17 mouse cellular contexts compared by ENCODE assay signal in the genomic region with DNA sequence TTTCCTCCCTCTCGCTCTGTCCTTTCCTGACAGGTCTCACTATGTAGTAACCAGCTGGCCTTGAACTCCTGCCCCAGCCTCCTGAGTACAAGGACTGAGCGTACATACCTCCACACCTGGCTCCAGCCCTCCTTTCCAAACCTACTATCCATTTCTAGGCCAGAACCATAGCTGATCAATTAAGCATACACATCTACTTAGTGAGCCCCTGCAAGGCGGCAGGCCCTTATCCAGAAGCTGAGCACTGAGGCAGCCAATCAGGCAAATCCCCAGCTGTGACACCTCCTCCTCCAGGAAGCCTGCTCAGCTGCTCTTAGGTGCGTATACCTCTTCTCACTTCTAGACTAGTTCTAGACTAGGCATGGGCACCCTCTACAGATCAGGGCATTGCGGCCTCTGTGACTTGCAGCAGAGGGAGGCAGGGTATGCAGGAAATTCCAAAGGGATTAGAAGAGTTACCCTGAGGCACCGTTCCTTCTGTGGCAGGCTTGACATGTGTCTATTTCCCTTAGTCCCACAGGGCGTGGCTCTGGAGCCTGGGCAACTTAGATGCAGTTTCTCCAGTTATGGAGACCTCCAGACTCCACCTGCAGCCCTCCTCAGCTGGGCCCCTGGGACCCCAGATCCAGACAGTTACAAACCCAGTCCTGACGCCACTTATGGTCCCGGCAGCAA. TPM values are rescaled to one million over a fixed set of nuclear protein-coding genes. Genes with fewer than 3 reads are reported as not detected.
A peak's percentile ranks its signal among the peaks of the same experiment; 100 is the strongest.
DNase-seq lines count a peak whose midpoint lies in the region; ATAC-seq and TF ChIP-seq lines count a peak whose summit lies in the region.
"Had no signal": no experiment of that assay in that cellular context is flagged by ENCODE, and none has a peak within 500 bp of the region (broad histone marks: within the 10 kb centered on the region; RNA-seq: fewer than 3 reads in every experiment).

No protein-coding gene starts in this region.

- TF ChIP-seq POLR2A in small intestine, adult 2 months (IDR thresholded peaks at IDR 0.05; ENCODE audit: low read depth, low read length): no peak
- no peak for TF ChIP-seq POLR2A in thymus, adult 2 months (IDR thresholded peaks at IDR 0.05; ENCODE audit: control insufficient read depth, extremely low read depth, insufficient read depth, low read length, poor library complexity)

- peak overlapping the region; percentile 77 for H3K9ac ChIP-seq in heart, embryonic 13.5 days
- H3K9ac ChIP-seq in embryonic facial prominence, embryonic 14.5 days (ENCODE audit: low read depth, low read length): no peak overlapping the region

- peaks cover 20% of the 10 kb centered on the region for H3K36me3 ChIP-seq in heart, embryonic 13.5 days
- peaks cover 24% of the 10 kb centered on the region; the same call in 1 of the 2 replicates for H3K36me3 ChIP-seq in embryonic facial prominence, embryonic 14.5 days (ENCODE audit: control insufficient read depth, insufficient read depth, low read length)
- H3K36me3 ChIP-seq in small intestine, adult 2 months (ENCODE audit: control insufficient read depth, insufficient read depth, low read length): no peaks in the 10 kb centered on the region
- no peaks in the 10 kb centered on the region for H3K36me3 ChIP-seq in thymus, adult 2 months (ENCODE audit: control insufficient read depth, insufficient read depth, low read length)

- no peak for DNase-seq in heart, postnatal 14 days
- DNase-seq in lung, postnatal 36 days: peak; percentile 51
- DNase-seq in lung, postnatal 4 days: no peak
- peak; percentile 68 for DNase-seq in embryonic facial prominence, embryonic 14.5 days (ENCODE audit: low spot score)
- no peak for DNase-seq in thymus, adult 2 months
- DNase-seq in gastrocnemius, postnatal 10 days: no peak
- DNase-seq: layer of hippocampus, postnatal 36 days; thymus, postnatal 36 days had no signal

- no peaks in the 10 kb centered on the region for H3K9me3 ChIP-seq in heart, embryonic 13.5 days
- H3K9me3 ChIP-seq in embryonic facial prominence, embryonic 14.5 days (ENCODE audit: control insufficient read depth, low read length): no peaks in the 10 kb centered on the region

- TF ChIP-seq CTCF in small intestine, adult 2 months (IDR thresholded peaks at IDR 0.05; ENCODE audit: extremely low read depth, insufficient read length, insufficient replicate concordance, low read depth, low read length): no peak
- no peak for TF ChIP-seq CTCF in thymus, adult 2 months (IDR thresholded peaks at IDR 0.05; ENCODE audit: borderline replicate concordance, control insufficient read depth, extremely low read depth, insufficient read depth, low read length, poor library complexity)

- peak overlapping the region; percentile 51; the same call in 1 of the 2 replicates for H3K4me2 ChIP-seq in heart, embryonic 13.5 days
- no peak overlapping the region for H3K4me2 ChIP-seq in embryonic facial prominence, embryonic 14.5 days (ENCODE audit: low read depth, low read length)

- intact Hi-C loops in heart, postnatal 14 days (cut with DNase I): no loop called here

- ATAC-seq in heart, embryonic 13.5 days (ENCODE audit: extremely low read depth, insufficient number of reproducible peaks, low FRiP score, low TSS enrichment): no peak
- no peak; the same call in 1 of the 2 replicates for ATAC-seq in embryonic facial prominence, embryonic 14.5 days (ENCODE audit: low read depth)
- ATAC-seq: forebrain, embryonic 14.5 days had no signal

- H3K27ac ChIP-seq in heart, embryonic 13.5 days (replicated peaks): peak overlapping the region; percentile 96
- H3K27ac ChIP-seq in embryonic facial prominence, embryonic 14.5 days (replicated peaks; ENCODE audit: low read depth, low read length): 0 out of 2 replicates have a peak overlapping the region, but pooled peaks have one; percentile 18
- H3K27ac ChIP-seq in small intestine, adult 2 months (ENCODE audit: insufficient read depth, low read depth, low read length): peak overlapping the region; percentile 2; the same call in 1 of the 2 replicates
- no peak overlapping the region for H3K27ac ChIP-seq in thymus, adult 2 months (ENCODE audit: control insufficient read depth, insufficient read depth, low read length)

- no peak overlapping the region for H3K4me3 ChIP-seq in heart, embryonic 13.5 days
- H3K4me3 ChIP-seq in embryonic facial prominence, embryonic 14.5 days (ENCODE audit: low read depth, low read length): no peak overlapping the region
- H3K4me3 ChIP-seq in small intestine, adult 2 months (ENCODE audit: low read depth, low read length): no peak overlapping the region
- H3K4me3 ChIP-seq in thymus, adult 2 months (ENCODE audit: control insufficient read depth, insufficient read depth, low read length): no peak overlapping the region

- WGBS in heart, embryonic 13.5 days: 57% methylated on average over 9 of the region's 9 CpGs
- 49% methylated on average over 9 of the region's 9 CpGs for WGBS in embryonic facial prominence, embryonic 14.5 days
- WGBS in small intestine, adult 2 months: 76% methylated on average over 9 of the region's 9 CpGs
- 94% methylated on average over 9 of the region's 9 CpGs for WGBS in thymus, adult 2 months

- H3K4me1 ChIP-seq in heart, embryonic 13.5 days: peaks cover 100% of the 10 kb centered on the region
- peaks cover 90% of the 10 kb centered on the region for H3K4me1 ChIP-seq in embryonic facial prominence, embryonic 14.5 days (ENCODE audit: control insufficient read depth, insufficient read depth, low read length)
- peaks cover 55% of the 10 kb centered on the region for H3K4me1 ChIP-seq in small intestine, adult 2 months (ENCODE audit: control insufficient read depth, insufficient read depth, insufficient read length, low read length)
- peaks cover 6% of the 10 kb centered on the region for H3K4me1 ChIP-seq in thymus, adult 2 months (replicated peaks; ENCODE audit: control insufficient read depth, insufficient read depth, low read length)

- no peaks in the 10 kb centered on the region for H3K27me3 ChIP-seq in heart, embryonic 13.5 days (replicated peaks)
- H3K27me3 ChIP-seq in embryonic facial prominence, embryonic 14.5 days (replicated peaks; ENCODE audit: control insufficient read depth, insufficient read depth, low read length): no peaks in the 10 kb centered on the region
- H3K27me3 ChIP-seq in small intestine, adult 2 months (ENCODE audit: control insufficient read depth, insufficient read depth, low read length): peaks cover under 1% of the 10 kb centered on the region
- peaks cover 1% of the 10 kb centered on the region; the same call in 1 of the 2 replicates for H3K27me3 ChIP-seq in thymus, adult 2 months (ENCODE audit: control insufficient read depth, insufficient read depth, low read length)

RNA-seq across cellular contexts. Expression of a gene that starts 6.6 kb away (rescaled TPM):
- 2.6 TPM in 2 replicates for polyA plus RNA-seq in heart, embryonic 13.5 days (2015; fragmentation: Nextera tagmentation; extraction: Ambion mirVana)
- 10 to 100 TPM; 22.8 to 23.8 TPM for total RNA-seq in heart, postnatal 14 days (2021)
- polyA plus RNA-seq in embryonic facial prominence, embryonic 14.5 days (2014; fragmentation: Nextera tagmentation; extraction: Ambion mirVana): 5.2 and 6.3 TPM in 2 replicates
- 4.6 and 6.3 TPM in 2 replicates for polyA plus RNA-seq in small intestine, adult 2 months (2012; rRNA removed)
- polyA plus RNA-seq in thymus, adult 2 months (2012; rRNA removed): 5.2 and 5.3 TPM in 2 replicates
- 10 to 100 TPM; 15.4 to 20.3 TPM for total RNA-seq in gastrocnemius, postnatal 10 days (2021)

RNA-seq across cellular contexts. Expression of a gene that starts 14.4 kb away (rescaled TPM):
- polyA plus RNA-seq in heart, embryonic 13.5 days (2015; fragmentation: Nextera tagmentation; extraction: Ambion mirVana): not detected in 2 replicates
- not detected for total RNA-seq in heart, postnatal 14 days (2021)
- not detected in 2 replicates for polyA plus RNA-seq in embryonic facial prominence, embryonic 14.5 days (2014; fragmentation: Nextera tagmentation; extraction: Ambion mirVana)
- 8.8 and 12.4 TPM in 2 replicates for polyA plus RNA-seq in small intestine, adult 2 months (2012; rRNA removed)
- polyA plus RNA-seq in thymus, adult 2 months (2012; rRNA removed): not detected in 2 replicates
- not detected for total RNA-seq in gastrocnemius, postnatal 10 days (2021)
- total RNA-seq: common myeloid progenitor, adult 5-6 weeks; ES-E14; layer of hippocampus, postnatal 36 days; liver, adult 2 months; midbrain, postnatal 0 days had no signal
- polyA plus RNA-seq: activated CD4-positive, CD25-positive, alpha-beta regulatory T cell, adult 4 months; forebrain, embryonic 14.5 days; gonadal fat pad, adult 2 months; liver, adult 2 months; midbrain, postnatal 0 days had no signal

Comparison
In these comparisons a context has a peak if more than half of its experiments do, and no peak if none do; other contexts are left out.
1. DNase-seq: peak in lung, postnatal 36 days (single experiment) and embryonic facial prominence, embryonic 14.5 days (single experiment); none in heart, postnatal 14 days (0 of 2), lung, postnatal 4 days (0 of 2), thymus, adult 2 months (single experiment) and gastrocnemius, postnatal 10 days (single experiment).